Mouse (Mus musculus) ES-Bruce4 (cell line): ENCODE data around the gene Ifnar2.

Experiments used
- EP300 ChIP-seq: IDR thresholded peaks from 2 replicates; pipeline ENCODE4 v1.6.1; 2011; ENCODE audit warnings: low read depth, low read length; ENCODE audit not compliant: insufficient read depth
- POLR2A ChIP-seq: IDR thresholded peaks from one replicate; pipeline ENCODE4 v1.8.1; 2011; ENCODE audit warnings: low read length; ENCODE audit not compliant: insufficient read depth

DNA sequence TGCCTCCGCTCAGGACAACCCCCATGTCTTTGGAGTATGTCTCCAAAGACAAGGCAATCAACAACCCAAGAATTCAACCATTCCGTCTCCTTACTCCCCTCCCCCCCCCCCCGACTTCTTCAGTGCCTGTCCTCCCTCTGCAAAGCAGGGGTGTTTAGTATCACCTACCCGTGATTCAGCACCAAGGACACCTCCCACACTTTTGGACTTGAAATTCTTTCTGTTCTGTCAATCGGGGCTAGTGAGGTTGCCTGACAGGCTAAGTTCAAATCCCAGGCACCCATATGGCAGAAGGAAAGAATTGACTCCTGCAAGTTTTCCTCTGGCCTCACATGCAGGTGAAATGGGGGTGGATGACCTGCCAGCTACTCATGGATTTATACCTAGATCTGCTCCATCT is 41.4 kb upstream of the Ifnar2 start:
- TF ChIP-seq EP300, result no peak
- TF ChIP-seq POLR2A, result no peak
